Mouse (Mus musculus): ENCODE results near the gene Armc6. TPM values are rescaled to one million over a fixed set of nuclear protein-coding genes. Genes with fewer than 3 reads are reported as not detected.

Armc6 gene
- polyA plus RNA-seq (2016; fragmentation: Nextera tagmentation; extraction: Ambion mirVana): 23.9 and 24.8 TPM in 2 replicates

DNA sequence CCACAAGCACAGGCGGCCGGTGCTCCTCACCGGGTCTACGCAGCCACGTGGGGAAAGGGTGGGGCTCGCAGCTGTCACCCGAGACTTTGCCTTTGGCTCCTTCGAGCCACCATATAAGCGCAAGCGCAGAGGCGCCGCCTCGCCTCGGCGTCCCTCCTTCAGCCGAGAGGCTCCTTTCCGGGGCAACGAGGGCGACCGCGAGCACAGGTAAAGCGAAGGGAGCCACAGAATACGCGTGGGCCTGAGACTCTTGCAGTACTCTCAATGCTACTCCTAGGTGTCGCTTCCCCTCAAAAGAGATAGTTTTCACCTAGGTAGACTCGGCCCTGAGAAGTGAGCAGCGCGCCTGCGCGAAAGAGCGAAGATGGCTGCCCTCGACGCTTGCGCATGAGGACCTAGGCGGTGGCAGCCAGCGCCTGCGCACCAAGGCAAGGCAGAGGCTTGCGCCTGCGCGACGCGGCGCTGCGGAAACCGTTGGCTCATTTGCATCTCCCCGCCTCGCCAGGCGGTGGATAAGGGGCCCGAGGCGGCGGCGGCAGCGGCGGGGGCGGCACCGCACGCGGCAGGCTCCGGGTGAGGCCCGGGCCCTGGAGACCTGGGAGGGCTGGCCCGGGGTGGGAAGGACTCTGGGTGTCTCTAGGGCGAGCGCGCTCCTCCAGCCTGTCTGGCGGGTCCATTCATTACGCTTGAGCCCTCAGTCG, at the start of gene Armc6, which contains the start of gene Sugp2:
Gene Armc6 (minus strand): TSS at position 387 of the 701 bp plus-strand sequence.
Gene Sugp2 (plus strand): TSS at position 147 of the 701 bp plus-strand sequence.
- H3K9me3 ChIP-seq (replicated peaks): no peaks in the 10 kb centered on the region
- peak within 1 kb of the TSS; percentile 95 for H3K27ac ChIP-seq
- H3K4me2 ChIP-seq: peak within 1 kb of the TSS; percentile 94
- H3K4me1 ChIP-seq: peaks cover 55% of the 10 kb centered on the region
- ATAC-seq: peak; percentile 95
- H3K27me3 ChIP-seq (replicated peaks): no peaks in the 10 kb centered on the region
- peaks cover 54% of the 10 kb centered on the region for H3K36me3 ChIP-seq
- WGBS (ENCODE audit: insufficient replicate concordance): 0% methylated on average over 66 of the region's 67 CpGs
- peak within 1 kb of the TSS; percentile 69 for H3K4me3 ChIP-seq
- H3K9ac ChIP-seq: peak within 1 kb of the TSS; percentile 81

DNA sequence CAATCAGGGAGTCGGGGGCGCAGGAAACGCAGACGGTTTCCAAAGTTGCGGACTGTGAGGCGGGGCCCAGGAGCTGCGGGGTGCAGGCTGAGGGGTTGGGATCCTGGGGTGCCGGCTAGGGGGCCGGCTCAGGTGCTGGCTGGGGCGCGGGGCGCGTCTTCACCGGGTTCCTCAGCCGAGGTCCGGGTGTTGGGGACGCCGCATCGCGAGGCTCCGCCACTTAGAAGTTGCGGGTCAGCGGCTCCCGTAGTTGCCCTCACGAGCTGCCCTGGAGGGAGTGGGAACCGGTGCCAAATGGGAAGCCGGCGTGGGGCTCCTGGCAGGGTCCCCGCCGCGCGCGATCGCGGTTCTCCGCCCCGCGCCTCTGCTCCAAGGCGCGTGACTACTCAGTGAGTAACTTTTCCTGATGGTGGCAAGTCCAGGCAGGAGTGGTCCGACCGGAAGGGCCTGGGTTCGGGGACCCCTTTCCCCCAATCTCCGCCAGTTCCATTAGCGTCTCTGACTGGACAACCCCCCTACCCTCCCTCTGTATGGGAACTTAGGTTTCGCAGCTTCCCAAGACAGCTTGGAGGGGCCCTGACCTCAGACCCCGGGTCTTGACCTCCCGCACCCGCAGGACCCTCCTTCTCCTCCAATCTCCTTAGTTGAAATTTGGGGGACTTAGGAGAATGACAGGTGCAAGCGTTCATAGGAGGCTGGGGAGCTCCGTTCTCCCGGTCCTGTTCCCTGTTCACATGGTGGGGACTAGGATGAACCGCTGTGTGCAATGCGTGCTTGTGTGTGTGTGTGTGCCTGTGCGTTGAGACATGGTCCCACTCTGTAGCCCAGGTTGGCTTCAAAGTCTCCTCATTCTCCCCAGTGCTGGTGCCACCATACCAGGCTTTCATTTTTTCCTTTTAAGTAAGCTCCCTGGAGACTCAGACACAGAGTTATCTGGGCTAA, 49.1 kb upstream of the Armc6 start:
- H3K4me2 ChIP-seq: peak overlapping the region; percentile 85
- H3K27ac ChIP-seq: peak overlapping the region; percentile 49; the same call in 1 of the 2 replicates
- ATAC-seq: peak; percentile 38
- H3K36me3 ChIP-seq: peaks cover 33% of the 10 kb centered on the region
- no peaks in the 10 kb centered on the region for H3K27me3 ChIP-seq (replicated peaks)
- H3K4me3 ChIP-seq: peak overlapping the region; percentile 65
- peaks cover 4% of the 10 kb centered on the region; the same call in 1 of the 2 replicates for H3K9me3 ChIP-seq (replicated peaks)
- peak overlapping the region; percentile 72 for H3K9ac ChIP-seq
- H3K4me1 ChIP-seq: peaks cover 45% of the 10 kb centered on the region
- 1% methylated on average over 55 of the region's 55 CpGs for WGBS (ENCODE audit: insufficient replicate concordance)

DNA sequence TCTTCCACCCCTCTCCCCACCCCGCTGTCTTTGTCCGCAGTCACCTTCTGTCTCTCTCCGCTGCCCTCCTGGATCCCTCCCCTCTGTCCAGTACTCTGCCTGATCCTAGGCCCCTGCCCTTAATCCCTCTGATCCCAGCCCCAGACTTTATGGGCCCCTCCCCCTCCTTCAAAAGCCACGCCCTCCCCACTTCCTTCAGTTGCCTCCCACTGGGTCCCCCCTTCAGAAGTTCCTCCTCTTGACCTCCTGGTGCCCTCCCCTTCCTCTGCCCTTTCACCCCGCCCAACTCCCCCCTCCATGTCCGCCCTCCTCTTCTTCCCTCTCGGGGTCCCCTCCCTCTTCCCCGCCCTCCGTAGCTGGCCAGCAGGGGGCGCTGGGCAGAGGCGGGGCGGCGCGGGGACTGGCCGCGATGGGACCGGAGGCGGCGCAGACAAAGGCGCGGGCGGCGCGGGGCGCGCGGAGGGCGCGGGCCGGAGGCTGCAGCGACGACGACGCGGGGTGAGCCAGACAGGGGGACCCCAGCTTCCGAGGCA, 48.4 kb upstream of the Armc6 start, which contains the start of gene Homer3:
Gene Homer3 (plus strand): TSS at position 225 of the 533 bp plus-strand sequence.
- peaks cover 4% of the 10 kb centered on the region; the same call in 1 of the 2 replicates for H3K9me3 ChIP-seq (replicated peaks)
- H3K4me2 ChIP-seq: peak within 1 kb of the TSS; percentile 85
- H3K27ac ChIP-seq: peak within 1 kb of the TSS; percentile 49; the same call in 1 of the 2 replicates
- H3K4me1 ChIP-seq: peaks cover 52% of the 10 kb centered on the region
- peak within 1 kb of the TSS; percentile 72 for H3K9ac ChIP-seq
- no peaks in the 10 kb centered on the region for H3K27me3 ChIP-seq (replicated peaks)
- H3K36me3 ChIP-seq: peaks cover 29% of the 10 kb centered on the region
- WGBS (ENCODE audit: insufficient replicate concordance): under 1% methylated on average over 36 of the region's 36 CpGs
- peak within 1 kb of the TSS; percentile 65 for H3K4me3 ChIP-seq
- peak; percentile 82 for ATAC-seq

DNA sequence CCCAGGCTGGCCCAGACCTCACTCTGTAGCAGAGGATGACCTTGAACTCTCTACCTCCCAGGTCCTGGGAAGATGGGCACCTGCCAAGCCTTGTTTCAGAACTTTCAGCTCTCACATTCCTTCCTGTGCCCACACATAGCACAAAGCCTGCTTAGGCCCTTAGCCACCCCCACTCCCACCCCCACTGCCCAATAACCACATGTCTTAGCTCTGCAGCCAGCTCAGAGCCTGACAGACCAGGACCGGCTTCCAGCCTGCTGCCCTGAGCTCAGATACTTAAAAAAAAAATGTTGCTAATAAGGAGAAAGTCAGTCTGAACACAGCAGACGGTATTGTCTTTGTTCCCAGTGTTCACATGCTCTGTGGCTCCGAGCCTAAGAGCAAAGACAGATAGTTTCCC, 46.7 kb upstream of the Armc6 start:
- Histone ChIP-seq H3K27ac (peak overlapping the region; percentile 41; the same call in 1 of the 2 replicates), H3K36me3 (peaks cover 12% of the 10 kb centered on the region), H3K4me2 (no peak overlapping the region), H3K9ac (no peak overlapping the region), H3K4me1 (peaks cover 69% of the 10 kb centered on the region), H3K4me3 (no peak overlapping the region), H3K9me3 (replicated peaks) (no peaks in the 10 kb centered on the region), H3K27me3 (replicated peaks) (no peaks in the 10 kb centered on the region)
- ATAC-seq: no peak
- WGBS (ENCODE audit: insufficient replicate concordance): 46% methylated on average over 3 of the region's 3 CpGs

DNA sequence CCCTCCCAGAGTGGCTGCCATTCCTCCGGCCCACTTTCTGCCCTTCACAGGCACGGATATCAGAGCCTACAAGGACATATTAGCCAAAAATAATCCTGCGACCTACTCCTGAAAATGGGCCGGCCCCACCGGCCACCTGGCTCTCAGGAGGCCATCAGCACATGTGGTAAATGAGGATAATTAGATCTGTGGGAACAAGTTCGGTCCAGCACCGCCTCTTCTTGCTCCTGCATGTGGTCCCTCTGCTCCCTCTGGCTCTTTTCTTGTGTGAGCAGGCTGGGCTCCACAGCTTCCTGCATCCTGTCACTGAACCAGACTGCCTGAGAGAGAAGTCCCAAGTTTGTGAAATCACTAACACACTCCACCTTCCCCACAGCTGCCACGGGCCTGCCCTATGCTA, 45.0 kb upstream of the Armc6 start:
- Histone ChIP-seq H3K27me3 (replicated peaks) (no peaks in the 10 kb centered on the region), H3K9ac (no peak overlapping the region; the same call in 1 of the 2 replicates), H3K36me3 (no peaks in the 10 kb centered on the region), H3K4me2 (peak overlapping the region; percentile 41; the same call in 1 of the 2 replicates), H3K4me3 (no peak overlapping the region), H3K4me1 (peaks cover 72% of the 10 kb centered on the region), H3K27ac (peak overlapping the region; percentile 43), H3K9me3 (replicated peaks) (no peaks in the 10 kb centered on the region)
- WGBS (ENCODE audit: insufficient replicate concordance): 49% methylated on average over 8 of the region's 8 CpGs
- ATAC-seq: no peak

DNA sequence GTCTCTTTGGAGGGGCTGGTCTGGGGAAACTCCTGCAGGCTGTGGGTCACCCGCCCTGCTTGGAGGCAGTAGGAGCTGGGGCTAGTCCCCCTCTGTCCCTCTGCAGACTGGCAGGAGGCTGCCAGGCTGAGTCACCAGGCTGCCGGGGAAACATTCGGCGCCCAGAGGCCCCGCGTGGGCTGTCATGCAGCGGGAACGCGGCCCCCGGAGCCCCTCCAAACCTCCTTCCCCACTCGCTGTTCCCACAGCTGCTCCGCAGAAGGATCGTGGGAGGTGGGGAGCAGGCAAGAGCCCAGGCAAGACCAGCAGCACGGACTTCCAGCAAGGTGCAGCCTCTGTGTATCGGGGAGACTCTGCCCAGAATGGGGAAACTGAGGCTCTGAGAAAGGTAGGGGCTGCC, 43.9 kb upstream of the Armc6 start:
- H3K27ac ChIP-seq: 0 out of 2 replicates have a peak overlapping the region, but pooled peaks have one; percentile 42
- ATAC-seq: no peak
- no peaks in the 10 kb centered on the region for H3K9me3 ChIP-seq (replicated peaks)
- peak overlapping the region; percentile 41 for H3K4me2 ChIP-seq
- peak overlapping the region; percentile 34 for H3K4me3 ChIP-seq
- H3K9ac ChIP-seq: peak overlapping the region; percentile 50
- no peaks in the 10 kb centered on the region for H3K36me3 ChIP-seq
- H3K27me3 ChIP-seq (replicated peaks): no peaks in the 10 kb centered on the region
- 31% methylated on average over 15 of the region's 15 CpGs for WGBS (ENCODE audit: insufficient replicate concordance)
- H3K4me1 ChIP-seq: peaks cover 73% of the 10 kb centered on the region

DNA sequence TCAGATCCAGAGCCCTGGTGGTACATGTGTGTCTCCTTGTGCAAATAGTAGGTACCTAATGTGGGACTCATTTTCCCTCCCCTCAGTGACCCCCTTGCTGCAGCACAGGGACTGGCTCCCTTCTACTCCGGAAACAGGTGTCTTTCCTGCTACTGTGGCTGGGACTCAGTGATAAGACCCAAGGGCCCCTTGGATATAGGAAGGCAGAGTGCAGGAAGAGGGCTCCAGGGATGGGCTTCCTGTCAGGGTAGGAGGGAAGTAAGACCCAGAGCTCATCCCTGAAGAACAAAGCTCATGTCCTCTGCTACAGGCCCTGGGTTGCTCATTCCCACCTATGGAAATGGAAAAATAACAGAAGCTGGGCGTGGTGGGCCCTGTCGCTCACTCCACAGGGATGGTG, 42.2 kb upstream of the Armc6 start:
- Histone ChIP-seq H3K9me3 (replicated peaks) (no peaks in the 10 kb centered on the region), H3K36me3 (no peaks in the 10 kb centered on the region), H3K9ac (0 out of 2 replicates have a peak overlapping the region, but pooled peaks have one; percentile 13), H3K4me3 (no peak overlapping the region), H3K4me2 (peak overlapping the region; percentile 2; the same call in 1 of the 2 replicates), H3K27ac (peak overlapping the region; percentile 69), H3K4me1 (peaks cover 74% of the 10 kb centered on the region), H3K27me3 (replicated peaks) (no peaks in the 10 kb centered on the region)
- ATAC-seq: peak; percentile 64
- WGBS (ENCODE audit: insufficient replicate concordance): 33% methylated on average over 3 of the region's 3 CpGs

DNA sequence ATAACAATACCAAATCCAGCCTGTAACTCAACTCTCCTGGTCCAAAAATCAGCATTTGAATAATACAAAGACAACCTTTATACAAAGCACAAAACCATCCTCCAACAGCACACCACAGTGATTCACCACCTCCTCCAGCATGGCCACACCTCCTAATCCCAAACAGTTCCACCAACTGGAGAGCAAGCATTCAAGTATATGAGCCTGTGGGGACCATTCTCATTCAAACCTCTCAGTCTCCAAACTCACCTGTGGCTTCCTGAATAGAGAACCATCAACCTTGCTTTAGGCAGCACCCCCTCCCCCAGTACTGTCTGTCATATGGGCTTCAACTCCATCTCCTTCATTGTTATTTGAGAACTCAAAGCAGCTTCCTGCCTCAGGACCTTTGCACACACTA, 40.1 kb upstream of the Armc6 start:
- H3K4me2 ChIP-seq: no peak overlapping the region
- H3K4me1 ChIP-seq: peaks cover 66% of the 10 kb centered on the region
- no peaks in the 10 kb centered on the region for H3K27me3 ChIP-seq (replicated peaks)
- H3K4me3 ChIP-seq: no peak overlapping the region
- ATAC-seq: no peak
- H3K27ac ChIP-seq: no peak overlapping the region
- H3K9ac ChIP-seq: no peak overlapping the region
- no peaks in the 10 kb centered on the region for H3K9me3 ChIP-seq (replicated peaks)
- H3K36me3 ChIP-seq: no peaks in the 10 kb centered on the region

DNA sequence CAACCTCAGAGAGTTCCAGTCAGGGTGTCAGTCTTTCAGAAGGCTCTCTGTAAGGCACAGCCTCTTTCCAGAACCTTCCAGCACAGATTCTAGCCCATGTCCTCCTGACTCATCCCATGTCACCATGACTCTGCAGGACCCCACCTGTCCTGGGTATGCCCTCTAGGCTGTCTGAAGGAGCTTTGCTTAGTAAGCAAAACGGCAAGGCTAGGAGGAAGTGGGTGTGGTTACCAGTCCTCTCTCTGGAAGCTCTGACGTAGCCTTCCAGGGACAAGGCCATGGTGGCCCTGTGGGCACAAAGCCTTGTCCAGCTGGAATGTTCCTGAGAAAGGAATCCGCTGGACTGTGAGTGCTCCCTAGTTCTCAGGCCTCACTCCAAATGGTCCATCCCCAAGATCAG, 38.7 kb upstream of the Armc6 start:
- Histone ChIP-seq H3K9me3 (replicated peaks) (no peaks in the 10 kb centered on the region), H3K9ac (no peak overlapping the region; the same call in 1 of the 2 replicates), H3K4me2 (no peak overlapping the region), H3K27ac (peak overlapping the region; percentile 68), H3K4me3 (no peak overlapping the region), H3K36me3 (no peaks in the 10 kb centered on the region), H3K4me1 (peaks cover 67% of the 10 kb centered on the region), H3K27me3 (replicated peaks) (no peaks in the 10 kb centered on the region)
- 28% methylated on average over 3 of the region's 3 CpGs for WGBS (ENCODE audit: insufficient replicate concordance)
- ATAC-seq: peak; percentile 85

DNA sequence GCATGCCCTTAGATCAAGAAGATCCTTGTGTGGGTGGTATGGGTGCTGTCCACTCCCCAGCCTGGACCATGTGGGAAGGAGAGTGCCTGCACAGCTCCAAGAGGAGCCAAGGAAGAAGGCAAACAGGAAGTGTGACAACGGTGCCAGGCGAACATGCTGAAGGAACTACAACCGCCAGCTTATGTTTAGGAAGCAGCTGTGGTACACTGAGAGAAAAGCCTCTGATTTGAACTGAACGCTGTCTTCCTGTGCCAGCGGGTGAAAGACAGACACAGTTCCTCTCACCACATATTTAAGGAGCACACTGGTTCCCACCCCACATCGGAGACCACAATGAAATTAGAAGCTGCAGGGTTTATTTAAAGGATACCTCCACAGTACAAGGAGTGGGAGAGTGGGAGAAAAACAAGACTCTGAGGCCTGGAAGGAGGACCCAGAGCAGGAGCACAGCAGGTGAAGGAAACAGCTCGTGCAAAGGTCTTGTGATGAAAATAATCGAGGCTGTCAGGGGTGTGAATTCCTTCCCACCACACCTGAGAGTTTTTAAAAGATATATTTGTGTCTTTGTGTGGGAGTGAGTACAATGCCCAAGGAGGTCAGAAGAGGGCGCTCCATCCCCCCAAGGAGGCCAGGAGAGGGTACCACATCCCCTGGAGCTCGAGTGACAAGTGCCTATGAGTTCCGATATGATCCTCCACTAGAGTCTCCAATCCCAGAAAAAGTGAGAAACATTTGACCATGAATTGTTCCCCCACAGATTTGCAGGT, 34.7 kb upstream of the Armc6 start:
- 0 out of 2 replicates have a peak overlapping the region, but pooled peaks have one; percentile 18 for H3K9ac ChIP-seq
- H3K4me1 ChIP-seq: peaks cover 56% of the 10 kb centered on the region
- peak overlapping the region; percentile 47; the same call in 1 of the 2 replicates for H3K27ac ChIP-seq

DNA sequence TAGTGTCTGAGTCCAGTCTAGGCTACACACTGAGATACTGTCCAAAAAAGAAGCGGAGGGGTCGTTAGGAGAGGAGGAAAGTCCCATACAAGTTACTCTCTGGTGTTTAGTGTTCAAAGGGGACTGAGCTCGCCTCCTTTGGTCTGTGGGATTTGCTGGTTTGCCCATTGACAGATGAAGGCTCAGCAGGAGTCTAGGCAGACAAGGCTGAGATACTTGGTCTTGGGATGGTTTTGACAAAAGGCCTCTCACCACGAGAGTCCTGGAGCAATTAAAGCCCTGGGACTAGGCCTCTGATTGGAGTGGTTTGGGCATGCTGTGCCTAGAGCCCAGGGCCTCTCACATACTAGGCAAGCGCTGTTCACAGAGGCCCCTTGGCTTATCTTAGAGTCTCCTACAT, 34.0 kb upstream of the Armc6 start:
- H3K9me3 ChIP-seq (replicated peaks): no peaks in the 10 kb centered on the region
- peak overlapping the region; percentile 47; the same call in 1 of the 2 replicates for H3K27ac ChIP-seq
- H3K4me2 ChIP-seq: no peak overlapping the region
- H3K27me3 ChIP-seq (replicated peaks): no peaks in the 10 kb centered on the region
- peaks cover 50% of the 10 kb centered on the region for H3K4me1 ChIP-seq
- peaks cover 28% of the 10 kb centered on the region for H3K36me3 ChIP-seq
- WGBS (ENCODE audit: insufficient replicate concordance): 58% methylated on average over 5 of the region's 5 CpGs
- no peak overlapping the region for H3K9ac ChIP-seq
- no peak for ATAC-seq
- no peak overlapping the region for H3K4me3 ChIP-seq

More for the DNA sequence above, 34.7 kb upstream of the Armc6 start:
- Histone ChIP-seq H3K4me3 (no peak overlapping the region), H3K27me3 (replicated peaks) (no peaks in the 10 kb centered on the region), H3K4me2 (no peak overlapping the region), H3K9me3 (replicated peaks) (no peaks in the 10 kb centered on the region), H3K36me3 (peaks cover 22% of the 10 kb centered on the region)
- 27% methylated on average over 11 of the region's 11 CpGs for WGBS (ENCODE audit: insufficient replicate concordance)
- no peak for ATAC-seq
